Mouse (Mus musculus) heart, postnatal 0 days (tissue): Measurements from ENCODE around the gene Zscan10. TPM values are rescaled to one million over a fixed set of nuclear protein-coding genes. Genes with fewer than 3 reads are reported as not detected.
A peak's percentile ranks its signal among the peaks of the same experiment; 100 is the strongest.

Experiments used
- ATAC-seq: fragments of 200-750 bp; cut with Nextera tagmentation; 2 replicates; pipeline ENCODE4 v1.8.0; 2017; ENCODE audit warnings: low read depth, moderate number of reproducible peaks, moderate library complexity; ENCODE audit not compliant: insufficient read depth
- DNase-seq: peaks from one replicate; pipeline ENCODE4 v3.0.0-alpha.2; 2016; ENCODE audit warnings: low spot score
- H3K27ac ChIP-seq: fragments of 300-500 bp; sonication (generic); 2 replicates; pipeline ENCODE4 v1.5.1; 2014; ENCODE audit warnings: low read depth, mild to moderate bottlenecking
- H3K27me3 ChIP-seq: fragments of 300-500 bp; sonication (generic); 2 replicates; pipeline ENCODE4 v1.6.1; 2014; ENCODE audit warnings: low read length, mixed read lengths; ENCODE audit not compliant: control insufficient read depth, insufficient read depth
- H3K36me3 ChIP-seq: fragments of 300-500 bp; sonication (generic); replicated peaks from 2 replicates; pipeline ENCODE4 v1.6.1; 2014; ENCODE audit warnings: low read length, mixed read lengths; ENCODE audit not compliant: control insufficient read depth, insufficient read depth
- H3K4me1 ChIP-seq: fragments of 300-500 bp; sonication (generic); 2 replicates; pipeline ENCODE4 v1.6.1; 2014; ENCODE audit warnings: antibody characterized with exemption; ENCODE audit not compliant: control insufficient read depth, insufficient read depth
- H3K4me2 ChIP-seq: fragments of 300-500 bp; sonication (generic); 2 replicates; pipeline ENCODE4 v1.6.1; 2014; ENCODE audit warnings: low read depth, mild to moderate bottlenecking, low read length, moderate library complexity
- H3K4me3 ChIP-seq: fragments of 300-500 bp; sonication (generic); 2 replicates; pipeline ENCODE4 v1.5.1; 2014; ENCODE audit warnings: low read depth, low read length
- H3K9ac ChIP-seq: fragments of 300-500 bp; sonication (generic); replicated peaks from 2 replicates; pipeline ENCODE4 v1.6.1; 2014; ENCODE audit warnings: low read depth, low read length, mixed read lengths
- H3K9me3 ChIP-seq: fragments of 300-500 bp; sonication (generic); replicated peaks from 2 replicates; pipeline ENCODE4 v1.6.1; 2016; ENCODE audit warnings: low read length; ENCODE audit not compliant: control insufficient read depth
- CTCF ChIP-seq: IDR thresholded peaks from 2 replicates; pipeline ENCODE4 v1.5.1; 2016; ENCODE audit warnings: antibody characterized with exemption, control low read depth, low read depth
- EP300 ChIP-seq: IDR thresholded peaks from 2 replicates; pipeline ENCODE4 v1.6.1; 2016; ENCODE audit warnings: antibody characterized with exemption, low read depth
- WGBS: fragments of 180-500 bp; shearing (Covaris S2); extraction: QIAGEN DNeasy Blood & Tissue Kit; methylation state at CpG from one replicate; pipeline ENCODE4 v1.1.7; 2014; 5-methylcytosine and 5-hydroxymethylcytosine counted together
- polyA plus RNA-seq: library from polyadenylated mRNA; unstranded; fragments of >200 nt; fragmentation: Nextera tagmentation; extraction: Ambion mirVana; gene quantifications from 2 replicates; pipeline ENCODE4 v1.2.1, GENCODE M21; 2015
- total RNA-seq: library from RNA; depleted of rRNA; stranded (reverse); fragments of >200 nt; gene quantifications from 2 replicates; pipeline ENCODE4 v1.2.3, GENCODE M21; 2014; ENCODE audit warnings: low replicate concordance

Gene Zscan10
- total and polyA plus RNA-seq, 2 experiments from 2014 or later, result not detected

DNA sequence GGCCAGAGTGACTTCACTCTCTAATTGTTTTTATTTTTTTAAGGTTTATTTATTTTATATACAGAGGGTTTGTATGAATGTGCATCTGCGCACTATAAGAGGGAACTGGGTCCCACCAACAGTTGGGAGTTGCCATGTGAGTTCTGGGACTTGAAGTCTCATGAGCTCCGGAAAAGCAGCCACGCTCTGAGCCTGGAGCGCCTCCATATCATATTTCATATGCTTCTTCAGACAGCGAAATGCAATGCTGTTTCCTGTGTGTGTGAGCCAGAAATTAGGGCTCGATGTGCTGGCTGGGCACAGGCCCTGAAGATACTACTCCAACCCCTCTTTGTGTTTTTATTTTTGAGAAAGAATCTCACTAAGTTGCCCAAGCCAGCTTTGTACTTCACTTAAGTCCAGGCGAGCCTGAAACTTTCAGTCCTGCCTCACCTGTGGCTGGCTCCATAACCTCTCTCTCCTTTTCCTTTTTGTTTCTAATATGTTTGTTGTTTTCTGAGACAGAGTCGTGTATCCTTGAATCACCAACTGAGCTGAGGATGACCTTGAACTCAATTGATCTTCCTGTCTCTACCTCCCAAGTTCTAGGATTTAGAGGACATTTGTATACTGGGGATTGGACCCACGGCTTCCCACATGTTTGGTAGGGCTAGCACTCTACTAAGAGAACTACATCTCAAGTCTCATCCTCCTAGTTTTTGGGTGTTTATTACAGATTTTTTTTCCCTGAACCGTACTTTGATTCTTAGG, 1.4 kb downstream of the Zscan10 start:
- no peak overlapping the region for H3K4me3 ChIP-seq
- H3K9me3 ChIP-seq, result no peaks in the 10 kb centered on the region
- H3K9ac ChIP-seq, result no peak overlapping the region
- TF ChIP-seq EP300, result no peak
- no peak for TF ChIP-seq CTCF
- WGBS, result 53% methylated on average over 10 of the region's 10 CpGs
- peaks cover 5% of the 10 kb centered on the region; the same call in 1 of the 2 replicates for H3K4me1 ChIP-seq
- ATAC-seq (no peak), DNase-seq (no peak)
- no peaks in the 10 kb centered on the region for H3K36me3 ChIP-seq
- no peak overlapping the region for H3K4me2 ChIP-seq
- no peak overlapping the region for H3K27ac ChIP-seq
- no peaks in the 10 kb centered on the region for H3K27me3 ChIP-seq

DNA sequence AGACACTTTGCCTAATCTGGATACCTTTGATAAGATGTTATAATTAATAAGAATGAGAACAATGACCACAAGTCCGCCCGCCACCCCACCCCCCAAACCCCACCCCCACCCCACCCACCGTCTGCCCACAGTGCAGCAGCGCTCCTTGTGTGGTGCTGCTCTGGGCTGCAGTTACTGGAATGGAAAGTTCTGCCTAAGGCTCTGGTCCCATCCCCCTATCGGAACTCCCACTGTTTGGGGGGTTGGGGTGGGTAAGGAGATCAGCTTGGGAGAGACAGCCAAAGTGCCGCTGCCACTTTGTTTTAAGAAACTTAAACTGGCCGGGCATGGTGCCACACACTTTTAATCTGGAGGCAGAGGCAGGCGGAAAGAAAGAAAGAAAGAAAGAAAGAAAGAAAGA, 2.4 kb downstream of the Zscan10 start:
- TF ChIP-seq EP300 (no peak), CTCF (no peak)
- no peak for ATAC-seq
- H3K4me3 ChIP-seq, result no peak overlapping the region
- no peaks in the 10 kb centered on the region for H3K27me3 ChIP-seq
- H3K9me3 ChIP-seq, result no peaks in the 10 kb centered on the region
- no peak overlapping the region for H3K4me2 ChIP-seq
- H3K27ac ChIP-seq, result no peak overlapping the region
- no peak for DNase-seq
- H3K36me3 ChIP-seq, result no peaks in the 10 kb centered on the region
- peaks cover 5% of the 10 kb centered on the region; the same call in 1 of the 2 replicates for H3K4me1 ChIP-seq
- 27% methylated on average over 8 of the region's 8 CpGs for WGBS
- H3K9ac ChIP-seq, result no peak overlapping the region

DNA sequence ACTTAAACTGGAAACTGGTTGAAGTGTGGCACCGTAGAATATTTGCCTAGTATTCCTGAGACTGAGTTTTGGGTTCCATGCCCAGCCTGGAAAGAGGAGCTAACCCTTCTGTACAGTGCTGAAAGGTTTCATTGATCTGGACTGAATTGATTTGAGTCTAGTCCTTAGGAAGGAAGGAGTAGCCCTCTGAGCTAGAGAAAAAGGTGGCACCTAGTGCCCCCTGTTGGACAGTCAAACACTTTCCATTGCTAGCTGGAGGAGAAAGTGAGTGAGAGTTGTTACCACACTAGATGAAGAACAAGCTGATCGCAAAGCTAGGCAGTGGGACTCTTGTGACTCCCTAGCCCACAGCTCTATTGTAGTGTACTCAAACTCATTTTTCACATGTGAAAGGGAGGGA, 2.9 kb downstream of the Zscan10 start:
- Histone ChIP-seq H3K27ac (no peak overlapping the region), H3K4me2 (no peak overlapping the region), H3K36me3 (no peaks in the 10 kb centered on the region), H3K27me3 (no peaks in the 10 kb centered on the region), H3K9ac (no peak overlapping the region), H3K9me3 (no peaks in the 10 kb centered on the region), H3K4me3 (no peak overlapping the region), H3K4me1 (peaks cover 5% of the 10 kb centered on the region; the same call in 1 of the 2 replicates)
- 51% methylated on average over 2 of the region's 2 CpGs for WGBS
- DNase-seq (no peak), ATAC-seq (no peak)
- TF ChIP-seq CTCF, result peak; percentile 50
- no peak for TF ChIP-seq EP300

DNA sequence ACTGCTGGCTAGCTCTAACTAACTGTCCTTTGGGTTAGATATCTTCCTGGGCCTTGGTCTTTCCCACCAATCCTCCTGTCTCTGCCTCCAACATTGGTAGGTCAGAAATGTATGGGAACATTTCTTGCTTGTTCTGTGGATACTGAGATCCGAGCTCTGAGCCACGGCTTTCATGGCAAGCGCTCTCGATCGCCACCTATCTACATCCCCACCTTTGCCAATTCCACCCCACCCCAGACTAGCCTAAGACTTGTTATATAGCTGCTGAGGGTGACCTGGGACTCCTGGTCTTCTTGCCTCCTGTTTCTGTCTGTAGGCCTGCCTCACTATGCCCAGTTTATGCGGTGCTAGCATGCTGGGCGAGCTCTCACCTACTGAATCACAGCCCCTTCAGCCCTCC, 3.7 kb downstream of the Zscan10 start:
- no peaks in the 10 kb centered on the region for H3K9me3 ChIP-seq
- no peaks in the 10 kb centered on the region for H3K36me3 ChIP-seq
- no peak for ATAC-seq
- H3K9ac ChIP-seq, result no peak overlapping the region
- H3K27ac ChIP-seq, result no peak overlapping the region
- no peaks in the 10 kb centered on the region for H3K27me3 ChIP-seq
- H3K4me1 ChIP-seq, result peaks cover 5% of the 10 kb centered on the region; the same call in 1 of the 2 replicates
- H3K4me2 ChIP-seq, result no peak overlapping the region
- no peak overlapping the region for H3K4me3 ChIP-seq
- 67% methylated on average over 7 of the region's 7 CpGs for WGBS
- TF ChIP-seq CTCF (peak; percentile 19; the same call in 1 of the 2 replicates), EP300 (no peak)
- DNase-seq, result no peak

DNA sequence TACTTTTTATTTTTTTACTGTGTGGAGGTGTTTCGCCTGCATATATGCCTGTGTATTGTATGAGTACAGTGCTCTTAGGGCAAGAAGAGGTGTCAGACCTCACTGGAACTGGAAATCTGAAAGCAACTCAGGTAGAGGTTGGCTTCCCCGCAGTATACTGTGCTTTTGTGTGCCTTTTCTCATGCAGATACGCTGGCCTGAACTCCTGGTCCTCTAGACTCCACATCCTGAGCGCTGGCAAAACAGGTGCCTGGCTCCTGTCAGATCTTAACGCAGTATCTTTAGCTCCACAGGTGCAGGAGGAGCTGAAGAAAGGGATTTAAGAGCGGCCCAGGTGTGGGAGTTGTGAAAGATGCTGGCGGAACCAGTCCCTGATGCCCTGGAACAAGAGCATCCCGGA, 4.6 kb downstream of the Zscan10 start:
- no peak overlapping the region for H3K27ac ChIP-seq
- ATAC-seq, result no peak
- no peaks in the 10 kb centered on the region for H3K4me1 ChIP-seq
- H3K4me3 ChIP-seq, result no peak overlapping the region
- H3K36me3 ChIP-seq, result no peaks in the 10 kb centered on the region
- H3K4me2 ChIP-seq, result no peak overlapping the region
- H3K27me3 ChIP-seq, result no peaks in the 10 kb centered on the region
- WGBS, result 76% methylated on average over 8 of the region's 8 CpGs
- TF ChIP-seq CTCF, result no peak
- no peak for TF ChIP-seq EP300
- no peak overlapping the region for H3K9ac ChIP-seq
- DNase-seq, result no peak
- H3K9me3 ChIP-seq, result no peaks in the 10 kb centered on the region

DNA sequence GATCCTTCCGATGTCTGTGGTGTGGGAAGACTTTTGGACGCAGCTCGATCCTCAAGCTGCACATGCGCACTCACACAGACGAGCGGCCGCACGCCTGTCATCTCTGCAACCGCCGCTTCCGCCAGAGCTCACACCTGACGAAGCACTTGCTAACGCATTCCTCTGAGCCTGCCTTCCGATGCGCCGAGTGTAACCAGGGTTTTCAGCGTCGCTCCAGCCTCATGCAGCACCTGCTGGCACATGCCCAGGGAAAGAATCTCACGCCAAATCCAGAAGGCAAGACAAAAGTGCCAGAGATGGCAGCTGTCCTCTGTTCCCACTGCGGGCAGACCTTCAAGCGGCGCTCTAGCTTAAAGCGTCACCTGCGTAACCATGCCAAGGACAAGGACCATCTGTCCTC, 9.0 kb downstream of the Zscan10 start:
- 89% methylated on average over 24 of the region's 24 CpGs for WGBS
- H3K4me3 ChIP-seq, result no peak overlapping the region
- no peak overlapping the region for H3K4me2 ChIP-seq
- no peak for ATAC-seq
- TF ChIP-seq EP300 (no peak), CTCF (no peak)
- H3K9me3 ChIP-seq, result no peaks in the 10 kb centered on the region
- H3K36me3 ChIP-seq, result no peaks in the 10 kb centered on the region
- H3K27me3 ChIP-seq, result no peaks in the 10 kb centered on the region
- H3K9ac ChIP-seq, result no peak overlapping the region
- H3K27ac ChIP-seq, result no peak overlapping the region
- no peak for DNase-seq
- H3K4me1 ChIP-seq, result no peaks in the 10 kb centered on the region
